Comparison of ENCODE assay signal across 32 mouse cellular contexts in the genomic region with DNA sequence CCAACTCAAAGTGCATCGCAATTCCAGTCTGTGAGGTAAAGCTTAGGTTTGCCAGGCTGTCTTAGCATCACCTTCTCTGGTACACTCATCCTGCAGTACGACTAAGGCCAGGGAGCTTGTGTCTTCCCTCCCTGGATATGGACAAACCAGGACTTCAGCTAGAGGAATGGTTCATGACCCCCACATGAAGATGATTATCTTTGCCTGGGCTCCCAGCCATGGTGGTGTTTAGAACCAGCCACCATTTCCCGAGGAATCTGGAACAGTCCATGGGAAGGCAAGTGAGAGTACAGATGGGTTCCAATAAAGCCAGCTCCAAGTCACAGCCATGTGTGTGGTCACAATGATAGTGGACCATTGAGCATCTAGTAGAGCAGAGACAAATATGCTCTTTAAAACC.
"Had no signal": no experiment of that assay in that cellular context is flagged by ENCODE, and none has a peak within 500 bp of the region (broad histone marks: within the 10 kb centered on the region; RNA-seq: fewer than 3 reads in every experiment).

No protein-coding gene starts in this region.

- H3K9ac ChIP-seq: limb, embryonic 12.5 days; limb, embryonic 13.5 days; limb, embryonic 15.5 days; liver, embryonic 12.5 days; liver, embryonic 13.5 days; liver, embryonic 14.5 days; liver, embryonic 15.5 days; liver, postnatal 0 days; lung, embryonic 14.5 days; lung, embryonic 15.5 days; midbrain, embryonic 12.5 days; midbrain, embryonic 13.5 days; midbrain, embryonic 15.5 days; neural tube, embryonic 12.5 days had no signal

- H3K36me3 ChIP-seq: limb, embryonic 10.5 days; limb, embryonic 12.5 days; limb, embryonic 13.5 days; limb, embryonic 15.5 days; liver, embryonic 12.5 days; liver, embryonic 13.5 days; liver, embryonic 15.5 days; lung, embryonic 15.5 days; midbrain, embryonic 10.5 days; midbrain, embryonic 12.5 days; midbrain, embryonic 13.5 days; midbrain, embryonic 15.5 days; neural tube, embryonic 12.5 days had no signal

- ATAC-seq: liver, embryonic 12.5 days; liver, postnatal 0 days; lung, postnatal 0 days; midbrain, embryonic 13.5 days; midbrain, embryonic 15.5 days; midbrain, embryonic 16.5 days had no signal

- H3K4me1 ChIP-seq: liver, embryonic 12.5 days; liver, embryonic 13.5 days; liver, embryonic 15.5 days; megakaryocyte, embryonic 14.5 days had no signal

- H3K9me3 ChIP-seq: limb, embryonic 10.5 days; limb, embryonic 12.5 days; limb, embryonic 13.5 days; limb, embryonic 15.5 days; liver, embryonic 12.5 days; liver, embryonic 13.5 days; liver, embryonic 15.5 days; lung, embryonic 15.5 days; megakaryocyte, embryonic 14.5 days; midbrain, embryonic 10.5 days; midbrain, embryonic 12.5 days; midbrain, embryonic 13.5 days; midbrain, embryonic 15.5 days; neural tube, embryonic 12.5 days had no signal

- DNase-seq: left cerebral cortex, postnatal 4 days; liver; liver, embryonic 13.5 days; liver, postnatal 0 days; lung, adult 18-20 months; lung, adult 2 months; lung, embryonic 14.5 days; lung, postnatal 10 days; lung, postnatal 14 days; lung, postnatal 36 days; lung, postnatal 4 days; midbrain, embryonic 14.5 days had no signal

- H3K27ac ChIP-seq: limb, embryonic 10.5 days; limb, embryonic 12.5 days; limb, embryonic 13.5 days; limb, embryonic 15.5 days; liver, embryonic 12.5 days; liver, embryonic 13.5 days; liver, embryonic 14.5 days; liver, embryonic 15.5 days; lung, embryonic 15.5 days; macrophage; midbrain, embryonic 10.5 days; midbrain, embryonic 12.5 days; midbrain, embryonic 13.5 days; neural tube, embryonic 12.5 days had no signal

- H3K27me3 ChIP-seq: limb, embryonic 12.5 days; limb, embryonic 13.5 days; limb, embryonic 15.5 days; liver, embryonic 12.5 days; liver, embryonic 13.5 days; liver, embryonic 15.5 days; lung, embryonic 15.5 days; megakaryocyte, embryonic 14.5 days; midbrain, embryonic 13.5 days; midbrain, embryonic 15.5 days; neural tube, embryonic 12.5 days had no signal

- H3K4me2 ChIP-seq: limb, embryonic 12.5 days; limb, embryonic 13.5 days; limb, embryonic 15.5 days; liver, embryonic 11.5 days; liver, embryonic 12.5 days; liver, embryonic 13.5 days; liver, embryonic 15.5 days; lung, embryonic 14.5 days; lung, embryonic 15.5 days; midbrain, embryonic 11.5 days; midbrain, embryonic 12.5 days; midbrain, embryonic 13.5 days; midbrain, embryonic 15.5 days; neural tube, embryonic 12.5 days had no signal

- H3K4me3 ChIP-seq: limb, embryonic 10.5 days; limb, embryonic 12.5 days; limb, embryonic 13.5 days; limb, embryonic 15.5 days; liver, embryonic 12.5 days; liver, embryonic 13.5 days; liver, embryonic 15.5 days; lung, embryonic 15.5 days; megakaryocyte, embryonic 14.5 days; midbrain, embryonic 10.5 days; midbrain, embryonic 12.5 days; midbrain, embryonic 13.5 days; midbrain, embryonic 15.5 days; myocyte; neural tube, embryonic 12.5 days had no signal
